Mouse (Mus musculus) stomach, postnatal 0 days (tissue): ENCODE measurements around the gene Peak1. TPM values are rescaled to one million over a fixed set of nuclear protein-coding genes. Genes with fewer than 3 reads are reported as not detected.

Experiments used
- ATAC-seq: fragments of 200-750 bp; cut with Nextera tagmentation; 2 replicates; pipeline ENCODE4 v1.8.0; 2017; ENCODE audit not compliant: low FRiP score, low TSS enrichment
- DNase-seq: peaks from one replicate; pipeline ENCODE4 v3.0.0-alpha.2; 2016; ENCODE audit warnings: low spot score
- H3K27ac ChIP-seq: fragments of 300-500 bp; sonication (generic); replicated peaks from 2 replicates; pipeline ENCODE4 v1.5.1; 2014; ENCODE audit warnings: mild to moderate bottlenecking, control low read depth
- H3K27me3 ChIP-seq: fragments of 300-500 bp; sonication (generic); 2 replicates; pipeline ENCODE4 v1.6.1; 2014; ENCODE audit warnings: low read length; ENCODE audit not compliant: control insufficient read depth, insufficient read depth
- H3K36me3 ChIP-seq: fragments of 300-500 bp; sonication (generic); 2 replicates; pipeline ENCODE4 v1.6.1; 2014; ENCODE audit warnings: low read length, mixed read lengths; ENCODE audit not compliant: control insufficient read depth, insufficient read depth
- H3K4me1 ChIP-seq: fragments of 300-500 bp; sonication (generic); replicated peaks from 2 replicates; pipeline ENCODE4 v1.6.1; 2014; ENCODE audit warnings: antibody characterized with exemption; ENCODE audit not compliant: control insufficient read depth, insufficient read depth
- H3K4me2 ChIP-seq: fragments of 300-500 bp; sonication (generic); replicated peaks from 2 replicates; pipeline ENCODE4 v1.6.1; 2014; ENCODE audit warnings: low read depth, mild to moderate bottlenecking, control low read depth, moderate library complexity
- H3K4me3 ChIP-seq: fragments of 300-500 bp; sonication (generic); 2 replicates; pipeline ENCODE4 v1.5.1; 2014; ENCODE audit warnings: low read depth, low read length, control low read depth
- H3K9ac ChIP-seq: fragments of 300-500 bp; sonication (generic); 2 replicates; pipeline ENCODE4 v1.6.1; 2014; ENCODE audit warnings: mild to moderate bottlenecking, low read length, control low read depth, mixed read lengths
- H3K9me3 ChIP-seq: fragments of 300-500 bp; sonication (generic); 2 replicates; pipeline ENCODE4 v1.6.1; 2016; ENCODE audit warnings: low read length; ENCODE audit not compliant: control insufficient read depth
- CTCF ChIP-seq: IDR thresholded peaks from 2 replicates; pipeline ENCODE4 v1.5.1; 2016; ENCODE audit warnings: antibody characterized with exemption, low read depth, mild to moderate bottlenecking, moderate library complexity
- EP300 ChIP-seq: optimal IDR thresholded peaks from 2 replicates; pipeline ENCODE3; 2016; ENCODE audit warnings: antibody characterized with exemption
- WGBS: fragments of 180-500 bp; shearing (Covaris S2); extraction: QIAGEN DNeasy Blood & Tissue Kit; methylation state at CpG from one replicate; pipeline ENCODE4 v1.1.7; 2014; 5-methylcytosine and 5-hydroxymethylcytosine counted together
- polyA plus RNA-seq: library from polyadenylated mRNA; unstranded; fragments of >200 nt; fragmentation: Nextera tagmentation; extraction: Ambion mirVana; gene quantifications from 2 replicates; pipeline ENCODE4 v1.2.1, GENCODE M21; 2015

Gene Peak1
- polyA plus RNA-seq, 1 experiment from 2014 or later = 4.5 TPM

- ATAC-seq (no peak), DNase-seq (no peak)
- no peak overlapping the region for H3K9ac ChIP-seq
- WGBS = 87% methylated on average over 3 of the region's 3 CpGs
- no peaks in the 10 kb centered on the region for H3K4me1 ChIP-seq
- 0 out of 2 replicates have a peak, but pooled peaks cover 4% of the 10 kb centered on the region for H3K9me3 ChIP-seq
- H3K27me3 ChIP-seq = no peaks in the 10 kb centered on the region
- H3K4me2 ChIP-seq = no peak overlapping the region
- no peak for TF ChIP-seq EP300
- no peak for TF ChIP-seq CTCF
- H3K4me3 ChIP-seq = no peak overlapping the region
- H3K27ac ChIP-seq = no peak overlapping the region
- no peaks in the 10 kb centered on the region for H3K36me3 ChIP-seq
Measured at GRCm38 (mm10) chr9:56314326-56314725, 103.5 kb downstream of the Peak1 start.

- Histone ChIP-seq H3K9me3 (no peaks in the 10 kb centered on the region), H3K4me2 (no peak overlapping the region), H3K27me3 (no peaks in the 10 kb centered on the region), H3K4me1 (no peaks in the 10 kb centered on the region), H3K27ac (no peak overlapping the region), H3K9ac (no peak overlapping the region), H3K4me3 (no peak overlapping the region), H3K36me3 (no peaks in the 10 kb centered on the region)
- WGBS = 39% methylated on average over 2 of the region's 2 CpGs
- no peak for DNase-seq
- no peak for ATAC-seq
- TF ChIP-seq CTCF = no peak
- no peak for TF ChIP-seq EP300
Measured at GRCm38 (mm10) chr9:56309079-56309478, 108.8 kb downstream of the Peak1 start.

GRCm38 (mm10) chr9:56304526-56304925 lies 113.3 kb downstream of the Peak1 start:
- Histone ChIP-seq H3K9me3 (no peaks in the 10 kb centered on the region), H3K27ac (no peak overlapping the region), H3K27me3 (no peaks in the 10 kb centered on the region), H3K4me2 (no peak overlapping the region), H3K4me3 (no peak overlapping the region), H3K36me3 (no peaks in the 10 kb centered on the region), H3K9ac (no peak overlapping the region), H3K4me1 (no peaks in the 10 kb centered on the region)
- TF ChIP-seq CTCF (no peak), EP300 (no peak)
- DNase-seq = no peak
- WGBS = 90% methylated on average over 2 of the region's 2 CpGs
- ATAC-seq = no peak

GRCm38 (mm10) chr9:56302921-56303465 lies 114.9 kb downstream of the Peak1 start:
- no peak for TF ChIP-seq CTCF
- no peak for TF ChIP-seq EP300
- H3K4me1 ChIP-seq = no peaks in the 10 kb centered on the region
- ATAC-seq = no peak
- H3K4me3 ChIP-seq = no peak overlapping the region
- no peaks in the 10 kb centered on the region for H3K36me3 ChIP-seq
- no peak overlapping the region for H3K9ac ChIP-seq
- no peaks in the 10 kb centered on the region for H3K9me3 ChIP-seq
- H3K4me2 ChIP-seq = no peak overlapping the region
- no peaks in the 10 kb centered on the region for H3K27me3 ChIP-seq
- no peak overlapping the region for H3K27ac ChIP-seq
- DNase-seq = no peak
- 39% methylated on average over 3 of the region's 3 CpGs for WGBS

GRCm38 (mm10) chr9:56290019-56290418 lies 127.8 kb downstream of the Peak1 start:
- Histone ChIP-seq H3K9me3 (no peaks in the 10 kb centered on the region), H3K9ac (no peak overlapping the region), H3K4me1 (no peaks in the 10 kb centered on the region), H3K4me3 (no peak overlapping the region), H3K4me2 (no peak overlapping the region), H3K27me3 (no peaks in the 10 kb centered on the region), H3K36me3 (no peaks in the 10 kb centered on the region), H3K27ac (no peak overlapping the region)
- DNase-seq = no peak
- 94% methylated on average over 2 of the region's 2 CpGs for WGBS
- no peak for TF ChIP-seq EP300
- TF ChIP-seq CTCF = no peak
- ATAC-seq = no peak

- H3K4me3 ChIP-seq = no peak overlapping the region
- H3K9ac ChIP-seq = no peak overlapping the region
- no peak overlapping the region for H3K27ac ChIP-seq
- ATAC-seq (no peak), DNase-seq (no peak)
- 80% methylated on average over 5 of the region's 5 CpGs for WGBS
- no peaks in the 10 kb centered on the region for H3K9me3 ChIP-seq
- H3K27me3 ChIP-seq = no peaks in the 10 kb centered on the region
- no peaks in the 10 kb centered on the region for H3K36me3 ChIP-seq
- H3K4me1 ChIP-seq = no peaks in the 10 kb centered on the region
- H3K4me2 ChIP-seq = no peak overlapping the region
- no peak for TF ChIP-seq EP300
- no peak for TF ChIP-seq CTCF
Measured at GRCm38 (mm10) chr9:56282481-56282880, 135.4 kb downstream of the Peak1 start.
